Mouse (Mus musculus): Measurements from ENCODE around the gene 2210016L21Rik. TPM values are rescaled to one million over a fixed set of nuclear protein-coding genes. Genes with fewer than 3 reads are reported as not detected.

The 2210016L21Rik gene
- polyA plus RNA-seq, 1 experiment = 16.6 TPM

DNA sequence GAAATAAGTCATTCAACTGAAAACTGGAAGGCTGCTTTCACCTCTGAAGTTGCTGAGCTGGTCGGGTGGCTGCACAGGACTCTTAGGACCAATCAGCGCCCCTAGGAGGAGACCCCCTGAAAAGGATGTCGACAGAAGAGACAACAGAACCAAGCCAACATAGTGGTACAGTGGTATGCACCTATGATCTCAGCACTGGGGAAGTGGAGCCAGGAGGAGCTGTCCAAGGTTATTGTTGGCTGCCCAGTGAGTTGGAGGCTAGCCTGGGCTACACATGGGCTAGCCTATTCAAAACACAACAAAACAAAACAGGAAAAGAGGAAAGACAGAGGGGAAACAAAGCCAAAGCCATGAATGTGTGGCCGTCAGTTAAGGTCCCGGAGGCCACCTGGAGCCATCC, 16.1 kb downstream of the 2210016L21Rik start:
- H3K4me1 ChIP-seq (ENCODE audit: control insufficient read depth, insufficient read depth, low read length) = no peaks in the 10 kb centered on the region
- no peak overlapping the region for H3K27ac ChIP-seq (ENCODE audit: insufficient read depth, low read length)

DNA sequence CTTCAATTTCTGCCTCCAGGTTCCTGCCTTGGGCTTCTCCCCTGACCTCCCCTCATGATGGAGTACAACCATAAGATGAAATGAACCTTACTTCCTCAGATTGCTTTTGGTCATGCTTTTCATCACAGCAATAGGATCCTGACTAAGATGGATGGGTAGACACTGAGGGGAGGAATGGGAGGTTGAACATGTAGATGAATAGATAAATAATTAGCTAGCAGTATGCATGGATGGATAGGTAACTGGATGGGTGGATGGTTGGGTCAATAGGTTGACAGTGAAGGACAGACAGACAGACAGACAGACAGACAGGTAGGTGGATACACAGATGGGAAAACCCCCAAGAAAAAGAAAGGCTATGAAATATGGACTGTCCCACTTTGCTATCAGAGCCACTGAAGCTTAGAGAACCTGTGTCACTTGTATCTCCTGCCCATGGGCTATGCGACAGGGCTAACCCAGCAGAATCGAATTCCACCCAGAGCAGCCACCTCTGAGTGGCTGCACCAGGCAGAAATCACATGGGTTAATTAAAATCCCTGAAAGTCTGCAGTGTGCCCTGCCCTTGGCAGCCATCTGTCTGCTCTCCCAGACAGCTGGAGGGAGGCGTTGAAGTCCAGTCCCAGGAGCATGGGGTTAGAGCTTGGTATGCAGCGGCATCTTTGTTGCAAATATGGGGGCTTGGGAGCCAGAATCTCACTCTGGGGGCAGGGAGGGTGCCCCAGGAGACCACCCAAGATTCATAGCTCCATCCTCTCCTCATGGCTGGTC, 19.8 kb downstream of the 2210016L21Rik start:
- no peaks in the 10 kb centered on the region for H3K4me1 ChIP-seq (ENCODE audit: control insufficient read depth, insufficient read depth, low read length)
- no peak for TF ChIP-seq POLR2A (IDR thresholded peaks at IDR 0.05; ENCODE audit: low read depth, low read length)
- TF ChIP-seq CTCF (IDR thresholded peaks at IDR 0.05; ENCODE audit: borderline replicate concordance, insufficient read depth, low read length) = no peak
- no peak overlapping the region for H3K4me3 ChIP-seq (ENCODE audit: insufficient read depth, low read length)
- no peak overlapping the region for H3K27ac ChIP-seq (ENCODE audit: insufficient read depth, low read length)

More for the DNA sequence above, 16.1 kb downstream of the 2210016L21Rik start:
- no peak overlapping the region for H3K4me3 ChIP-seq (ENCODE audit: insufficient read depth, low read length)
- no peak for TF ChIP-seq CTCF (IDR thresholded peaks at IDR 0.05; ENCODE audit: borderline replicate concordance, insufficient read depth, low read length)
- TF ChIP-seq POLR2A (IDR thresholded peaks at IDR 0.05; ENCODE audit: low read depth, low read length) = no peak

DNA sequence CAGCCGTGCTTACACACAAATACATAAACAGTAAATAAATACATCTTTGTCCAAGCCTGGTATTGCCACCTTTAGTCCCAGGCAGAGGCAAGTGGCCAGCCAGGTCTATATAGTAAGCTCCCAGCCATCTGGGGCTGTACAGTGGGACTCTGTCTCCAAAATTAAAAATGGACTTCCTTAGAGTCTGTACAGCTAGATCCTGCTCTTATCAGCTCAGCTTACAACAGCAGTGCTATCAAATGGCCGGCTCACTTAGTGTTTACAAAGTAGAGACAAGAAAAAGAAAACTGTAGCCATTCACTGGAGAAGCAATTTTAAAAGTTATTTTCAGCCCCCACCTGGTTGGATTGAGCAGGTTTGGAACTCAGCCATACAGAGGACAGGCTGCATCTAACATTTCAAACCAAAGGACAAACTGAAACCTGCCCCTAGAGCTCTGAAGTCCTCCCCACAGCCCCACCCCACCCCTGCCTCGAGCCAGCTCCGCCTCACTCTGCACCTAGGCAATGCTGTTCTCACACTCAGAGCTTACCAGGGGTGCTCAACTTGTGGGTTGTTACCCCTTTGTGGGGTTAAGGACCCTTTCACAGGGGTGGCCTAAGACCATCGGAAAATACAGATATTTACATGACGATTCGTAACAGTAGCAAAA, 22.5 kb downstream of the 2210016L21Rik start:
- Histone ChIP-seq H3K4me3 (ENCODE audit: insufficient read depth, low read length) (no peak overlapping the region), H3K4me1 (ENCODE audit: control insufficient read depth, insufficient read depth, low read length) (no peaks in the 10 kb centered on the region), H3K27ac (ENCODE audit: insufficient read depth, low read length) (no peak overlapping the region)
- TF ChIP-seq CTCF (IDR thresholded peaks at IDR 0.05; ENCODE audit: borderline replicate concordance, insufficient read depth, low read length) = no peak
- no peak for TF ChIP-seq POLR2A (IDR thresholded peaks at IDR 0.05; ENCODE audit: low read depth, low read length)

DNA sequence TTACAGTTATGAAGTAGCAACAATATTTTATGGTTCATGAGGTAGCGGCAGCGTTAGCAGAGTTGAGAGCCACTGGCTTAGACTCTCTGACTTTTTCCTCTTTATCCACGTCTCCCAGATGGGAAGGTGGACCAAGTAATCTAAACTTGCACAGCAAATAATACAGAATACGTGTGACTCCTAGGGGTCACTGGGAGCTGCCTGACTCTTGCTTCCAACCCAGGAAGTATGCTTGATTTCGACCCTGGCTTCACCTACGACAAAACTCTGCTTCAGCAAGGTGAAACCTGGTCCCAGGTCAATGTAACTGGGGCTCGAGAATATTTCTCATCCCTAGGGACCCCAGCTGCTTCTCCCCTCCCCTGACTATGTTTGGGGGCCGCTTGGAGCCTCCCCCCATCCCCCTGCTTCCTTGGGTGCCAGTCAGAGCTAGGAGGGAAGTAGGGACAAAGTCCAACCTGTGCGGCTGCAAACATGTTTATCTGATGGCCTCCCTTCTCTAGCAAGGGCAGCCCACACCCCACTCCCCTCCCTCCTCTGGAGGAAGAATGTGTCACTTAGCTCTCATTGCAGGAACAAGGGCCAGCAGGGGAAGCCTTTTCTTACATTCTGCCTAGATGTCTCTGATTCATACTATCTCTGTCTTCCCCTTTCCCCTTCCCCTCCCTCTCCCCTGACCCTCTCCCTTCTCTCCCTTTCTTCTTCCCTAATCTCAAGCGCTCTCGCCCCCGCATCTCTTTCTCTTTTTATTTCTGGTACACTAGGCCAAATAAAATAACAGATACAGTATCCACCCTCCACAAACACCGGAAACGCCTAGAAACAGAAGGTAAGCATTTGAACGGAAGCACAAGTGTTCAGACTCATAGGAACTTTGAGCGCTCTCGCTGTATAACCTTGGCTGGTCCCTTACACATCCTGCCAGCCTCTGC, 23.3 kb downstream of the 2210016L21Rik start:
- TF ChIP-seq POLR2A (IDR thresholded peaks at IDR 0.05; ENCODE audit: low read depth, low read length) (no peak), CTCF (IDR thresholded peaks at IDR 0.05; ENCODE audit: borderline replicate concordance, insufficient read depth, low read length) (no peak)
- Histone ChIP-seq H3K27ac (ENCODE audit: insufficient read depth, low read length) (no peak overlapping the region), H3K4me1 (ENCODE audit: control insufficient read depth, insufficient read depth, low read length) (no peaks in the 10 kb centered on the region), H3K4me3 (ENCODE audit: insufficient read depth, low read length) (no peak overlapping the region)

DNA sequence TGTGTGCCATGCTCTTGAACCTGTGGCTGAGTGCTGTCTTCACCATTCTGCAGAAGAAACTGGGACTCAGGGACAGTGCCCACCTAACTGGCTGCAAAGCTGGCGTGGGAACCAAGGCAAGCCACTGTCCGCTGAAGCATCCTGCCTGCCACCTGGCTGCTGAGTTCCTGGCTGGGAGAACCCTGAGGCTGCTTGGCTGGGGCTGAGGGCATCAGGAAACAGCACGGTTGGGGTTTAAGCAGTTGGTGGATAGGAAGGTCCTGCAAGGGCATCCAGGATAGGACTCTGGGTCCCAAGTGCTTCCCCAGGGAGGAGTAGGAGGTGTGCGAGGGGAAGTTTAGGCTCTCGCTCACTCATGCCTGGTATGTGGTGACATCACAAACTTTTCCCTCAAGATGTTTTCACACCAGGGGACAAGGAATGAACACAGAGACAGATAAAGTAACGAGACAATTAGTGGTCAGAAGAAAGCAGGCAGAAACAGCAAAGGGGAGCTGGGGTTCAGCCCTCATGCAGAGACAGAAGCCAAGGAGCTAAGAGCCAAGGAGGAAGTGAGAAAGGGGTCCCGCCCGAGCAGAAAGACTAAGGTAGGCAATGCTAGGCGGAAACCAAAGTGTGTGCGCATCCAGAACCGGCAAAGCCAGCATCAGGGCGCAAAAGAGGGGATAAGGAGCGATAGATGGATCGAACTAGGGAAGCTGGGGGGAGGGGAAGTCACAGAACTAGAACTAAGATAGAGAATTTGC, 25.7 kb downstream of the 2210016L21Rik start:
- TF ChIP-seq POLR2A (IDR thresholded peaks at IDR 0.05; ENCODE audit: low read depth, low read length) = no peak
- no peak for TF ChIP-seq CTCF (IDR thresholded peaks at IDR 0.05; ENCODE audit: borderline replicate concordance, insufficient read depth, low read length)
- no peak overlapping the region for H3K27ac ChIP-seq (ENCODE audit: insufficient read depth, low read length)
- H3K4me1 ChIP-seq (ENCODE audit: control insufficient read depth, insufficient read depth, low read length) = no peaks in the 10 kb centered on the region
- H3K4me3 ChIP-seq (ENCODE audit: insufficient read depth, low read length) = no peak overlapping the region

DNA sequence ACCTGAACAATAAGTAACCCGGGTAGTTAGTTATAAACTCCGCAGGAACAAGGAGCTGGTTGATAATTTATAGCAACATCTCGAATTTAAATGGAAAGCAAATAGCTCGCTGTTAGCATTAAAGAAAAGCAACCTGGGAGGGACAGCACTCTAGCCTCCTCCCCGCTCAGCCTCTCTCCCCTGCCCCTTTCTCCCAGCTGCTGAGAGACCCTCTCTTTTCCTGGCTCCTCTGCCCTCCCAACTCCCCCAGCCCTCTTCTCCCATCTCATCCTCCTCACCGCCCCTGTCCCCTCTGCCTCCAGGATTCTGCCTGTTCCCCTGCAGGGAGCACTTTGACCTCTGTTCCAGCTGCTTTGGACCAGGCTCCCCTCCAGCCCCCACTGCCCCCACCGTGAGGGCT, 26.7 kb downstream of the 2210016L21Rik start:
- H3K27ac ChIP-seq (ENCODE audit: insufficient read depth, low read length) = no peak overlapping the region
- TF ChIP-seq POLR2A (IDR thresholded peaks at IDR 0.05; ENCODE audit: low read depth, low read length) (no peak), CTCF (IDR thresholded peaks at IDR 0.05; ENCODE audit: borderline replicate concordance, insufficient read depth, low read length) (no peak)
- H3K4me3 ChIP-seq (ENCODE audit: insufficient read depth, low read length) = no peak overlapping the region
- no peaks in the 10 kb centered on the region for H3K4me1 ChIP-seq (ENCODE audit: control insufficient read depth, insufficient read depth, low read length)

DNA sequence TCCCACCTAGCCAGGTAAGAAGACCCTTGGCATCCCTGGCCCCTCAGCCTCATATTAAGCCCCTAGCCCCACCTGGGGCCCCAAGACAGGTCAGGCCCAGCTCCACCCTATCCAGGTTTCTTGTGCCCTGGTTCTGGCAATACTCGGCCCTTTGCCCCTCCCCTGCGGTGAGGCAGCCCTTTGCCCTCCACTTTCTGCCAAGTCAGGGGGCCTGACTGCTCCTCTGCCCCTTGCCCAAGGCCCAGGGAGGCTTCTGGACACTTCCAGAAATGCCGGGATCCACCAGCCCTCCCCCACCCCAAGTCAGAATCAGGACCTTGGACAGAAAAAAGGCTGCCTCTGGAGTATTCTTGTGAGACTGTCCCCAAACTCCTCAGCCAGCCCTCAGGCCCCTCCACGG, 27.1 kb downstream of the 2210016L21Rik start:
- no peak for TF ChIP-seq POLR2A (IDR thresholded peaks at IDR 0.05; ENCODE audit: low read depth, low read length)
- no peak for TF ChIP-seq CTCF (IDR thresholded peaks at IDR 0.05; ENCODE audit: borderline replicate concordance, insufficient read depth, low read length)
- Histone ChIP-seq H3K4me3 (ENCODE audit: insufficient read depth, low read length) (no peak overlapping the region), H3K4me1 (ENCODE audit: control insufficient read depth, insufficient read depth, low read length) (no peaks in the 10 kb centered on the region), H3K27ac (ENCODE audit: insufficient read depth, low read length) (no peak overlapping the region)

DNA sequence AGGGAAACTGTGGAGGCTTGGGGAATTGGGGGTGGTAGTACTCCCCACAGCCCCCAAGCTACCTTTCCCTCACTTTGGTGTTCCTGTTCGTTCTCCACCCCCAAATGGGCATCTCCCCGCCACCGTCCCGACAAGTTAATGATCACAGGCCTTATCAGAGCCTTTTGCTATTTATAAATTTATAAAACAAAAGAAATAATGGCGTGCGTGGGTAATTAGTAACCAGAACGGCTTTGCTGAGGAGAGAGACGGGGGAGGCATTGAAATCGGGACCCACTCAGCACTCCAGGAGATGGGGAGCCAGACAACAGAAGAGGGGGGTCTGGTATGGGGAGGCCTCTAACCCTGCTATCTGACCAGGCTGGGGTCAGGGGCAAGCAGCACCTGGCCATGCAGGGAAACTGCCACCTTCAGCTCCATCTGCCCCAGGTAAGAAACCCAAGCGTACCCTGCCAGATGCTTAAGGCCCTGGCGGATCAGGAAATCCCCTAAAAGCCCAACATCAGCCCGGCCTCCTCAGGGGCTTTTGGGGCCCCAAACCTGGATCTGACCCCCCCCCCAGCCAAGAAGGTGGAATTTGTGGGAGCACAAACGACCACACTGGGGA, 27.8 kb downstream of the 2210016L21Rik start:
- no peak for TF ChIP-seq CTCF (IDR thresholded peaks at IDR 0.05; ENCODE audit: borderline replicate concordance, insufficient read depth, low read length)
- TF ChIP-seq POLR2A (IDR thresholded peaks at IDR 0.05; ENCODE audit: low read depth, low read length) = no peak
- no peaks in the 10 kb centered on the region for H3K4me1 ChIP-seq (ENCODE audit: control insufficient read depth, insufficient read depth, low read length)
- no peak overlapping the region for H3K27ac ChIP-seq (ENCODE audit: insufficient read depth, low read length)
- no peak overlapping the region for H3K4me3 ChIP-seq (ENCODE audit: insufficient read depth, low read length)

DNA sequence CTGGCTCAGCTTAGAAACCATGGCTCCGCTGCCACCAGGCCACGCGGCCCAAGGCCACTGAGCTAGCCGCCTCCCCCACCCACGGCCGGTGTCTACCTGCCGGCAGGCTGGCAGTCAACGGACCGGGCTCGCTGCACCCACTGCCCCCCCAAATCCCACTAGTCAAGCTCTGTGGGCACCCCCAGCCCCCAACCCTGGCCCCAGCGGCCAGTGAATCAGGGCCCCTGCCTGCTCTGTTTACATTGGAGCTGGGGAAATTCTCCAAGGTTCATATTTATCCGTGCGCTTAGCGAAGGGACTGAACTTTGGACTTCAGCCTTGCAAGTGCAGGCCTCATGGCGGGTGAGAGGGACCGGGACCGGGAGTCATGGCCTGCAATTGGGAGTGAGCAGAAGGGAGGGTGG, 28.9 kb downstream of the 2210016L21Rik start, which contains the start of gene Hnf1a:
Gene Hnf1a (minus strand): TSS at position 271 of the 404 bp plus-strand sequence.
- no peaks in the 10 kb centered on the region for H3K4me1 ChIP-seq (ENCODE audit: control insufficient read depth, insufficient read depth, low read length)
- H3K4me3 ChIP-seq (ENCODE audit: insufficient read depth, low read length) = no peak within 1 kb of the TSS
- H3K27ac ChIP-seq (ENCODE audit: insufficient read depth, low read length) = no peak within 1 kb of the TSS
- TF ChIP-seq CTCF (IDR thresholded peaks at IDR 0.05; ENCODE audit: borderline replicate concordance, insufficient read depth, low read length) (no peak), POLR2A (IDR thresholded peaks at IDR 0.05; ENCODE audit: low read depth, low read length) (no peak)

Data from embryonic fibroblast, embryonic 13.5 days (primary cell).